Mouse (Mus musculus) liver, embryonic 13.5 days (tissue): ENCODE data around the gene Dhx37. TPM values are rescaled to one million over a fixed set of nuclear protein-coding genes. Genes with fewer than 3 reads are reported as not detected.

Experiments used
- ATAC-seq: fragments of 200-750 bp; cut with Nextera tagmentation; 2 replicates; pipeline ENCODE4 v1.8.0; 2017; ENCODE audit warnings: low read depth, mild to moderate bottlenecking, moderate number of reproducible peaks, moderate library complexity
- DNase-seq: peaks from one replicate; pipeline ENCODE4 v3.0.0; 2022
- H3K27ac ChIP-seq: fragments of 300-500 bp; sonication (generic); 2 replicates; pipeline ENCODE4 v1.5.1; 2015; ENCODE audit warnings: moderate library complexity, mild to moderate bottlenecking, inconsistent platforms
- H3K27me3 ChIP-seq: fragments of 300-500 bp; sonication (generic); 2 replicates; pipeline ENCODE4 v1.6.1; 2015; ENCODE audit warnings: mild to moderate bottlenecking, inconsistent platforms
- H3K36me3 ChIP-seq: fragments of 300-500 bp; sonication (generic); 2 replicates; pipeline ENCODE4 v1.6.1; 2015; ENCODE audit warnings: mild to moderate bottlenecking, inconsistent platforms
- H3K4me1 ChIP-seq: fragments of 300-500 bp; sonication (generic); replicated peaks from 2 replicates; pipeline ENCODE4 v1.6.1; 2015; ENCODE audit warnings: inconsistent platforms
- H3K4me2 ChIP-seq: fragments of 300-500 bp; sonication (generic); 2 replicates; pipeline ENCODE4 v1.6.1; 2015; ENCODE audit warnings: inconsistent platforms, mild to moderate bottlenecking, moderate library complexity
- H3K4me3 ChIP-seq: fragments of 300-500 bp; sonication (generic); replicated peaks from 2 replicates; pipeline ENCODE4 v1.5.1; 2015; ENCODE audit warnings: mild to moderate bottlenecking, inconsistent platforms
- H3K9ac ChIP-seq: fragments of 300-500 bp; sonication (generic); 2 replicates; pipeline ENCODE4 v1.6.1; 2015; ENCODE audit warnings: mild to moderate bottlenecking, inconsistent platforms
- H3K9me3 ChIP-seq: fragments of 300-500 bp; sonication (generic); replicated peaks from 2 replicates; pipeline ENCODE4 v1.6.1; 2016; ENCODE audit warnings: inconsistent platforms
- WGBS: fragments of 180-500 bp; shearing (Covaris S2); methylation state at CpG from one replicate; pipeline ENCODE4 v1.1.7; 2015; ENCODE audit not compliant: insufficient replicate concordance; 5-methylcytosine and 5-hydroxymethylcytosine counted together
- polyA plus RNA-seq: library from polyadenylated mRNA; unstranded; fragments of >200 nt; fragmentation: Nextera tagmentation; extraction: Ambion mirVana; gene quantifications from 2 replicates; pipeline ENCODE4 v1.2.1, GENCODE M21; 2015

Dhx37 gene
- polyA plus RNA-seq, 1 experiment from 2014 or later, result 5.8 TPM

GRCm38 (mm10) chr5:125407020-125407830 lies 26.7 kb downstream of the Dhx37 start:
- Histone ChIP-seq H3K4me3 (peak overlapping the region; percentile 72), H3K9me3 (no peaks in the 10 kb centered on the region), H3K4me1 (peaks cover 63% of the 10 kb centered on the region), H3K9ac (peak overlapping the region; percentile 74), H3K36me3 (no peaks in the 10 kb centered on the region), H3K27me3 (peaks cover 10% of the 10 kb centered on the region), H3K27ac (peak overlapping the region; percentile 82), H3K4me2 (peak overlapping the region; percentile 79)
- DNase-seq (no peak), ATAC-seq (no peak)
- 44% methylated on average over 13 of the region's 13 CpGs for WGBS

GRCm38 (mm10) chr5:125406322-125407016 lies 27.5 kb downstream of the Dhx37 start:
- peak overlapping the region; percentile 74 for H3K9ac ChIP-seq
- DNase-seq (peak; percentile 59), ATAC-seq (peak; percentile 47)
- peaks cover 16% of the 10 kb centered on the region for H3K27me3 ChIP-seq
- H3K27ac ChIP-seq, result peak overlapping the region; percentile 82
- H3K4me3 ChIP-seq, result peak overlapping the region; percentile 72
- H3K4me1 ChIP-seq, result peaks cover 63% of the 10 kb centered on the region
- no peaks in the 10 kb centered on the region for H3K9me3 ChIP-seq
- peak overlapping the region; percentile 79 for H3K4me2 ChIP-seq
- WGBS, result 3% methylated on average over 20 of the region's 20 CpGs
- no peaks in the 10 kb centered on the region for H3K36me3 ChIP-seq

GRCm38 (mm10) chr5:125405546-125406248 lies 28.2 kb downstream of the Dhx37 start:
- under 1% methylated on average over 31 of the region's 31 CpGs for WGBS
- H3K4me1 ChIP-seq, result peaks cover 63% of the 10 kb centered on the region

GRCm38 (mm10) chr5:125404903-125405545 lies 28.9 kb downstream of the Dhx37 start:
- H3K27ac ChIP-seq, result peak overlapping the region; percentile 85
- H3K9me3 ChIP-seq, result no peaks in the 10 kb centered on the region
- peak overlapping the region; percentile 76 for H3K9ac ChIP-seq
- under 1% methylated on average over 28 of the region's 28 CpGs for WGBS
- peaks cover 23% of the 10 kb centered on the region for H3K27me3 ChIP-seq
- DNase-seq (peak; percentile 65), ATAC-seq (peak; percentile 31)
- H3K4me3 ChIP-seq, result peak overlapping the region; percentile 72
- H3K4me2 ChIP-seq, result peak overlapping the region; percentile 79
- H3K36me3 ChIP-seq, result no peaks in the 10 kb centered on the region
- peaks cover 57% of the 10 kb centered on the region for H3K4me1 ChIP-seq

More at GRCm38 (mm10) chr5:125405546-125406248, 28.2 kb downstream of the Dhx37 start:
- H3K27ac ChIP-seq, result peak overlapping the region; percentile 85
- H3K4me2 ChIP-seq, result peak overlapping the region; percentile 79
- peak overlapping the region; percentile 76 for H3K9ac ChIP-seq
- H3K9me3 ChIP-seq, result no peaks in the 10 kb centered on the region
- peak; percentile 39 for ATAC-seq
- peaks cover 23% of the 10 kb centered on the region for H3K27me3 ChIP-seq
- H3K4me3 ChIP-seq, result peak overlapping the region; percentile 72
- no peaks in the 10 kb centered on the region for H3K36me3 ChIP-seq
- DNase-seq, result peak; percentile 76

GRCm38 (mm10) chr5:125404536-125404902 lies 29.4 kb downstream of the Dhx37 start:
- H3K36me3 ChIP-seq, result no peaks in the 10 kb centered on the region
- DNase-seq (no peak), ATAC-seq (no peak)
- H3K4me2 ChIP-seq, result peak overlapping the region; percentile 79
- H3K27ac ChIP-seq, result peak overlapping the region; percentile 85
- peaks cover 52% of the 10 kb centered on the region for H3K4me1 ChIP-seq
- WGBS, result 1% methylated on average over 7 of the region's 7 CpGs
- no peaks in the 10 kb centered on the region for H3K9me3 ChIP-seq
- peaks cover 25% of the 10 kb centered on the region for H3K27me3 ChIP-seq
- H3K9ac ChIP-seq, result peak overlapping the region; percentile 76
- H3K4me3 ChIP-seq, result peak overlapping the region; percentile 72

- no peaks in the 10 kb centered on the region for H3K9me3 ChIP-seq
- WGBS, result 16% methylated on average over 31 of the region's 31 CpGs
- H3K4me1 ChIP-seq, result peaks cover 46% of the 10 kb centered on the region
- H3K4me3 ChIP-seq, result peak overlapping the region; percentile 72
- peak overlapping the region; percentile 68 for H3K9ac ChIP-seq
- peak; percentile 71 for DNase-seq
- peaks cover 32% of the 10 kb centered on the region for H3K27me3 ChIP-seq
- no peaks in the 10 kb centered on the region for H3K36me3 ChIP-seq
- ATAC-seq, result no peak
- peak overlapping the region; percentile 82 for H3K4me2 ChIP-seq
- no peak overlapping the region for H3K27ac ChIP-seq
Observed at GRCm38 (mm10) chr5:125403481-125404465, 30.1 kb downstream of the Dhx37 start.

- no peak overlapping the region for H3K27ac ChIP-seq
- 0 out of 2 replicates have a peak overlapping the region, but pooled peaks have one; percentile 9 for H3K4me3 ChIP-seq
- H3K36me3 ChIP-seq, result no peaks in the 10 kb centered on the region
- H3K27me3 ChIP-seq, result peaks cover 35% of the 10 kb centered on the region
- DNase-seq (no peak), ATAC-seq (no peak)
- H3K4me2 ChIP-seq, result peak overlapping the region; percentile 82
- 43% methylated on average over 6 of the region's 6 CpGs for WGBS
- H3K4me1 ChIP-seq, result peaks cover 39% of the 10 kb centered on the region
- H3K9ac ChIP-seq, result peak overlapping the region; percentile 68; the same call in 1 of the 2 replicates
- H3K9me3 ChIP-seq, result no peaks in the 10 kb centered on the region
Observed at GRCm38 (mm10) chr5:125402991-125403390, 30.9 kb downstream of the Dhx37 start.

- no peak overlapping the region for H3K27ac ChIP-seq
- ATAC-seq (no peak), DNase-seq (no peak)
- H3K9ac ChIP-seq, result no peak overlapping the region
- H3K4me1 ChIP-seq, result peaks cover 34% of the 10 kb centered on the region
- WGBS, result 43% methylated on average over 10 of the region's 10 CpGs
- H3K27me3 ChIP-seq, result peaks cover 35% of the 10 kb centered on the region
- H3K4me3 ChIP-seq, result 0 out of 2 replicates have a peak overlapping the region, but pooled peaks have one; percentile 9
- H3K4me2 ChIP-seq, result peak overlapping the region; percentile 82
- no peaks in the 10 kb centered on the region for H3K36me3 ChIP-seq
- no peaks in the 10 kb centered on the region for H3K9me3 ChIP-seq
Observed at GRCm38 (mm10) chr5:125402476-125402875, 31.4 kb downstream of the Dhx37 start.

- WGBS, result 36% methylated on average over 7 of the region's 7 CpGs
- no peak overlapping the region for H3K9ac ChIP-seq
- no peak overlapping the region for H3K4me2 ChIP-seq
- DNase-seq (no peak), ATAC-seq (no peak)
- H3K36me3 ChIP-seq, result no peaks in the 10 kb centered on the region
- H3K27ac ChIP-seq, result no peak overlapping the region
- peaks cover 20% of the 10 kb centered on the region for H3K4me1 ChIP-seq
- no peaks in the 10 kb centered on the region for H3K9me3 ChIP-seq
- peaks cover 42% of the 10 kb centered on the region for H3K27me3 ChIP-seq
- H3K4me3 ChIP-seq, result no peak overlapping the region
Observed at GRCm38 (mm10) chr5:125400903-125401302, 33.0 kb downstream of the Dhx37 start.

GRCm38 (mm10) chr5:125395008-125395407 lies 38.9 kb downstream of the Dhx37 start:
- Histone ChIP-seq H3K4me1 (peaks cover 51% of the 10 kb centered on the region), H3K9ac (peak overlapping the region; percentile 76; the same call in 1 of the 2 replicates), H3K36me3 (no peaks in the 10 kb centered on the region), H3K4me3 (0 out of 2 replicates have a peak overlapping the region, but pooled peaks have one; percentile 59), H3K4me2 (peak overlapping the region; percentile 76), H3K27me3 (peaks cover 19% of the 10 kb centered on the region), H3K27ac (peak overlapping the region; percentile 98), H3K9me3 (no peaks in the 10 kb centered on the region)
- WGBS, result 65% methylated on average over 3 of the region's 3 CpGs
- DNase-seq, result no peak
- no peak for ATAC-seq
